Mouse (Mus musculus): ENCODE data around the gene Usp15.

Gene Usp15

DNA sequence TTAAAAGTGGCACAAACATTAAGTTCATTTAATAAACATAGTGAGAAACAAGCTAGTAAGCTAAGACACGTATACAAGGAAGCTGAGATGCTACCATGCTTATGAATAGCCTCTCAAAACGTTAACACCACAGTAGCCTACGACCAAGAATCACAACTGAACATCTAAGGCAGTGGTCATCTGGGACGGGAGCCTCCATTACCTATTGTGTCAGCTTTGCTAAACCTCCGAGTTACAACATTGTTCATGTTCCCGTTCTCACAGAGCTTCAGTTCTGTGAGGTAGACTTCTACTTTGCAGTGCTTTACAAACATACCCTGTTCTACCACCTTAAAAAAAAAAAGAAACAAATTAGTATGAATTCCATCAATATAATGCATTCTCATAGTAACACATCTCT, 25.9 kb downstream of the Usp15 start:
- no peak for DNase-seq

DNA sequence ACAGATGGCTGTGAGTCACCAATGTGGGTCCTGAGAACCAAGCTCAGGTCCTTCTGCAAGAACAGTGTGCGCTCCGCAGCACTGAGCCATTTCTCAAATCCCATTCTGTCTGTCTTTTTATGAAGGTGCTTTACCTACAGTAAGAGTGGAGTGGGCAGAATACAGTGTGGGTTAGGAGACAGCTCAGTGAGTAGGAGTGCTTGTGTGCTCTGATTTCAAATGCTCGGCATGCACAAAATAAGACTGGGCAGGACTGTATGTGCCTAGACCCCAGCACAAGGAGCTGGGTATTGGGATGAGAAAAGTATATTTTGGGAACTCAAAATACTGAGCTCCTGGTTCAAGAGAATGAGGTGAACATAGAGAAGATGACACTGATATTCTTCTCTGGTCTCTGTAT, 31.3 kb downstream of the Usp15 start:
- DNase-seq, result no peak

DNA sequence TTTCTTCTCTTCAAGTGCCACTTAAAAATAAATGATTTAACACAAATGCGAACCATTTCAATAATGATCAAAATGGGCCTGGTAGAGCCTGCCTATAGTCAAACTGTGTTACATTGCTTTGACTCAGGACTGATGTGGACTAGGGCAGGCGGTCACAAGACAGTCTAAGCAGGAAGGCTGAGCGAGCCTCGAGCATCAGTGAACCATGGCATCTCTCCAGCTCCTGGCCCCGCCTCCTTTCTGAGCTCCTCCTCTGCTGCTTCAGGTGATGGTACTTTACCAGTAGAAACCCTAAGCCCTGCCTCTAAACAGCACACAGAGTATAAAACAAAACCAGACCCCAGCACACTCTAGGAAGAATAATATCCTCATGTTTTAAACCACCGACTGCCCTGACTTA, 36.3 kb downstream of the Usp15 start:
- peak; percentile 32 for DNase-seq

DNA sequence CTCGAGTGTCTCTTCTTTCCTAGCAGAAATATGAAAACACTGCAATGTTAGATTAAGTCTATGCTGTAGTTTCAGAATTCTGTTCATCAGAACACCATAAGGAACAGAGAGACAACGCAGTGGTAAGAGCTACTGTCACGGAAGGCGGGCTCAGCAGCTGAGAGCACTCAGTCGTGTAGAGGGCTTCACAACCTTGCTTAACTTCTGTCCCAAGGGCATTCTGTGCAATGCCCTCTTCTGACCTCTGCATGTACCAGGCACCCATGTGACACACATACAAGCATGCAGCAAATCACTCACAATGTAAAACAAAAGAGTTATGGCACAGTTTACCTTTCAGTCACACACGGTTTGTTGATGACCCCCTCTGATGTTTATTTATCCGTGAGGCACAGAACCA, 37.5 kb downstream of the Usp15 start:
- DNase-seq, result peak; percentile 39

DNA sequence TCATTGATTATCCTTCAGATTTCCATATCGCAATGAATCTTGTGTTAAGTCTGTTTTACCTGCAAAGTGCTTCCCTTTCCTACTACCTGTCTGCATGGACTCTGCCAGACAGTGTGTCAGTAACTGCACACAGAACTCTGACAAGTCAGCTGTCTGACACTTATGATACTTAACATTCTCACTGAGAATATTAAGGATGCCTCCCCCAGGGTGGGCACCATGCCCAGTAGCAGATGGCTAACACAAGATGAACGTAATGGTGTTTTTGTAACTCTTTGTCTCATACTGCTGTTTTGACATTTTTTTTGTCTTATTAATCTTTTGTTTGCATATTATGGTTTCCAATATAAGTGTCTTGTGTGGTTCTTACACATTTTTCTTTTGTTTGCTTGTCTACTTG, 40.4 kb downstream of the Usp15 start:
- no peak for DNase-seq

DNA sequence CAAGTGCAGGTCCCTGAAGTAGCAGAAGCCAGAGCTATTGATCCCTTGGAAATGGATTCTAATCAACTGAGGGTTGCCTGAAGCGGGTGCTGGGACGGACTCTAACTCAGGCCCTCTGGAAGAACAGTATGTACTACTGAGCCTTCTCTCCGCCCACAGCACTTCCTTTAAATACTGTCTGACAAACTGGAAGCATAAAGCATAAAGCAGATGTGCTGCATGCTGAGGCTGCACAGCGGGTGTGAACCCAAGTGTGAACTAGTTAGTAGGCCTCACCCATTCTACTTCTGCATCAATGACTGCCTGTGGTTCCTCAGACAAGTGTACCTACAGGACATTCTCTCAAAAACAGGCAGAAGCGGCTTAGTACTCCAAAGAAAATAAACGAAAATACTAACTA, 41.0 kb downstream of the Usp15 start:
- DNase-seq, result peak; percentile 16

DNA sequence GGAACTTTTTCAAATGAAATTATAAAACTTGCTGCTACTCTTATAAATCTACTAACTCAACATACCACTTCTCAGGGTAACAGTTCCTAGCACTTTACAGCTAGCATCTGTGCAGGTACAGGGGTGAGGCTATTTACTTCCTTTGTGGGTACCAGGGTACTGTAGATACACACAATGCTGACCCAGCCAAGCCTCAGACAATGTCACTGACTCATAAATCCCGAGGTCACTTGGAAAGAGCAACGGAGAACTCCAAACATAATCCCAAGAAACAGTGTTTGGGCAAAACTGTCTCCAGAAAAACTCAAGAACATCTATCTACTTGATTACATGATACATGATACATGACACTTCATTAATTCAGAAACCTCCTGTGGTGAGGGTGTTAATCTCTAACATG, 43.5 kb downstream of the Usp15 start:
- DNase-seq, result no peak

DNA sequence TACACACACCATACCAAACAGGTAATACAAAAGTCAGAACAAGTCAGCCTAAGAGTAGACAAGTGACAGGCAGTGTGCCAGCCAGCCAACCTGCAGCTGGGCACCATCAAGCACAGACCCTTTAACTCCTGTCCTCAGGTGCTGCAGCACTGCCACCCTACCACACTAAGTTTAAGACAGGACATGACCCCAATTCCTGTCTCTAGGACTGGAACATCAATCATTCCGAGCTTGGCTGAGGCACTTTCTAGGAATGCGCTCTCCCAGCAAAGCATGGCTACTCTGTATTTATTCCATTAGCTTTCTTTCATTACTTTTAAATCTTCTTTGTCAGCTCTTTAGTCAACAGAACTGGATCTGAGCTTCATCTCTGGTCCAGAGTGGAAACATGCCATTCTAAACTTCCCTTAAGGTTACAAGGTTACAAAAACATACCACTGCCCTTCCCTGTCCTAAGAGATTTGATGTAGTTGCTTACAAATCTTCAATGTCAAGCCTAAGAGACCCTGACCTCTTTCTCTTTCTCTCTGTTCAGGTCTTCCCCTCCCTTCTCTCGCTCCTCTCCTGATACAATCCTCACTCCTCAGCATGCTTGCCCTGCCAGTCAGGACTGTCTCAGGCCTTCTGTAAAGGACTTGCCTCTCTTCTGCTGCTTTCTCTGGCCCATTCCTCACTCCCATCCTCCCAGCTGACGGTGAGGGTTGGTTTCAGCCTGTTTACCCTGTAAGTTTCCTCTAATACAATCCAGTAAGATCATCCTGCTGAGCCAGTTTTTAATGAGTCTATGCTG, 48.6 kb downstream of the Usp15 start:
- no peak for DNase-seq

DNA sequence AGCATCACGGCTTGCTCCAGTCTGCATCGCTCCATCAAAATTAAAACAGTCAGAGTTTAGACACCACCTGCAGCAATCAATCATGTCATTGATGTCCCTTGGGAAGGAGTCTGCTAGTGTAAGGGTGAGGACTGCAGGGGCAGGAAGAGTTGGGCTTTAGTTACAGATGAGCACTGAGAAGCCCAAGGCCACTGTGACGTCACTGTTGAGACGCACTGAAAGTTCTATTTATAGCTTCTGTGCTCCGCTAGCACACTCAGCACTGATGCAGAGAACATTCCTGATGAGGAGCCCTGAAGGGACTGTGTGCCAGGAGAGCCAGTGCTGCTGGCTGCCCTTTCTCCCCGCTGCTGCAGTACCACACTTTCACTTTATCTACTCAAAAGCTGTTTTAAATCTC, 49.6 kb downstream of the Usp15 start:
- DNase-seq, result peak; percentile 8

DNA sequence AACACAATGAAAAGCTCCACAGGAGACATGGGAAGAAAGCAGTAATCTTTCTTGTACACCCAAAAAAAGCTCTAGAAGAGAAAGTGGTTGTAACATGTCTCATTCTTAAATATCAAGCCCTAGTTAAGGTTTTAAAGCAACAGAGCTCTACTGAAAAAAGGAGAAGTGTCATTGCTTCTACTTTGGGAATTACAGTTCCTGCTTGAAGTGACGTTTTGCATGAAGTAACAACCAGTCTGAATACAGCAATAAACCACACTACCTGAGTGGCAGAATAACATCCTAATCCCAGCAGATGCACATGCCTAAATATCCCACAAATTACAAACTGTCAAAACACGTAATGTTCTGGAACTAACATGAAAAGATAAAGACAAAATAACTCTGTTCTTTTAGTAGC, 50.4 kb downstream of the Usp15 start:
- DNase-seq, result no peak

DNA sequence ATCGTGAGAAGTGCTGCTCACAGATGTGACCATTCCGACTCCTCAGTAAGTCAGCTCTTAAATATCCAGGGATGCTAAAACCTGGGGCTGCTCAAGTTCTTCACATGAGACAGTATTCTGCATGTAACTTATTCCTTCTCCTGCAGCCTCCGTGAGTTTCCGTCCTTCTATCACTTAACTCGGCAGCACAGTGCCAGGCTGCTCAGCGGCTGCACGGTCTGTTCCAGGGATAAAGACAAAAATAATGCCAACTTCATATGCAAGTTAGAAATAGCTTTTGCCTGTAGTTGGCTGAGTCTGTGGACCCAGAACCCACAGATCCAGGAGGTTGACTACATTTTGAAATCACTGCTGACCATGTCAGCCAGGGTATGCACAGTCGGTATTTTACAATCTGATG, 52.5 kb downstream of the Usp15 start:
- no peak for DNase-seq

DNA sequence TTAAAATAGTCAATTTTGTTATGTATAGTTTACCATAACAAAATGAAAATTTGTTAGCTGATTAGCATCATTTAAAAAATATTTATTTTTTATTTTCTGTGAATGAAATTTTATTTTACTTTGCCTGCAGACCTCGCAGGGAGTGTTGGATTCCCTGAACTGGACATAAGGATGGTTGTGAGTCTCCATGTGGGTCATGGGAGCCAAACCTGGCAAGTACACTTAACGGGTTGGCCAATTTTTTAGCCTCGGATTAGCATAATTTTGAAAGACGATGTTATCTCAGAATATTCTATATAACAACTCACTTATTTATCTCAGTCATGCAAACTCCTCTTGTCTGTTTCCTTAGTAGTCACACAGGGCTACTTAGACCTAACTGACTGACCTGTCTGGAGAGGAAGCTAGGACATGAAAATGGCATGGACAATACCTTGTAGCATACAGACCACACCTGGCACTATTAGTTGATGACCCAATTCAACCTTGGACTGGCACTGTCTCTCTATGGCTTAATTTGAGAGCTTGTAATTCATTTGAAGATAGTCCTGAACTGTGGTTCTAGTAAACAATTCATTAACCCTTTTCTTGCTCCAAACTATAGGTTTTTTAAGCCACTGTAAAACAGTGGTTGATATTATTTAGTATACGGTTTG, 54.3 kb downstream of the Usp15 start:
- DNase-seq, result no peak

DNA sequence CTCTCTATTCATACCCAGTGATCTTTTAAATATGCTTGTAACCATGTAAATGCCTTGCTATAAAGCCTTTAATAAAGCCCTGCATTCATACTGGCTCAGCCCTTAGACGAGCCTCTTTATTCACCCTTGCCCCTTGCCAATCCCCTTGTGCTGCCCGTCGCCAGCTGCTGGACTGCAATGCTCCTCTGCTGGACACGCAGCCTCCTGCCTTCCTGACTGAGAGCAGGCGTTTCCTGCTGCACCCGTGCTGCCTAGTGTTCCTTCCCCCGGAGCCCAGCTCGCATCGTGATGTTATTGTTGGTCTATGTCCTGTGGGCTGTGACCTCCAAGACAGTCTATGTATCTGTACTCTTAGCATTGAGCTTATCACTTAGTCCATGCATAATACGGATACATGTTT, 61.0 kb downstream of the Usp15 start:
- DNase-seq, result peak; percentile 28

DNA sequence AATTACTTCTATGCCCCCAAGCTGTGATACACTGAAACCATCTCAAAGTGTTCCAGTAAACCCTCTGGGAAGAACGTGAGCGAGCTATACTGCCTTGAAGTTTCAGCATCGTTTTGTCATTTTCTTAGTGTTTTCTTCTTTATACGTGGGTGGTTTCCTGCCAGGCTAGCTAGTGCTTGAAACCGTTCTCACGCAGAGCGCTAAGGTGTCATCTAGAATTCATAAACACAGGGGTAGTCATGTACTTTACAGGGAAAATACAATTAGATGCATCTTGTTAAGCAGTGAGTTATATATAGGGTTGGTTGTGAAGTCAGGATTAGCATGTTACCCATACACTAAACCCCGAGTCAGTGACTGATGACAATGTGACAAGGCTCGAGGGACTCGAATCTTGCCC, 65.3 kb downstream of the Usp15 start:
- DNase-seq, result no peak

DNA sequence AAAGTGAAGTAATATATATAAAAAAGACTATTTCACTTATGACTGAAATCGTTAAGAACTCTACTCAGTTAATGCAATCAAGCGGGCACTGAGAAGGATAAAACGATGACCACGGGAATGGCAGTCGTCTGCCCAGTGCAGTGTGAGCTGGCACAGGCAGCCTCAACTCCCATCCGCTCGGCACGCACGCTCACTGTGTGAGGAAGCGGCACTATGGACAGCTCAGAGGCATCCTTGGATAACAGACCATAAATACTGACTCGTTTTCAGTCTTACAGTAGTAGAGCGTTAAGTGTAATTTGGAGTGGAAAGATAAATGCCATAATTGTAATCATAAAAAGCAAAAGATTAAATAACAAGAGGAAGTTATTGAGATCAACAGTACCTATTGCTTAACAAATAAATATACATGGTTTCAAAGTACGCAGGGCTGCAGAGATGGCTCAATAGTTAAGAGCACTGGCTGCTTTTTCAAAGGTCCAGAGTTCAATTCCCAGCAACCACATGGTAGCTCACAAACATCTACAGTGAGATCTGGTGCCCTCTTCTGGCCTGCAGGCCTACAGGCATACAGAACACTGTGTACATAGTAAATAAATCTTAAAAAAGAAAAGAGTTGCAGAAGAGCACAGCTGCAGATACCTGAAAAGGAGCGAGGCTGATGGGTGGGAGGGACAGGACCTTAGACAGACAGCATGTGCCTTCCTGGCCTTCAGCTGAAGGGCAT, 76.0 kb downstream of the Usp15 start:
- DNase-seq, result no peak

DNA sequence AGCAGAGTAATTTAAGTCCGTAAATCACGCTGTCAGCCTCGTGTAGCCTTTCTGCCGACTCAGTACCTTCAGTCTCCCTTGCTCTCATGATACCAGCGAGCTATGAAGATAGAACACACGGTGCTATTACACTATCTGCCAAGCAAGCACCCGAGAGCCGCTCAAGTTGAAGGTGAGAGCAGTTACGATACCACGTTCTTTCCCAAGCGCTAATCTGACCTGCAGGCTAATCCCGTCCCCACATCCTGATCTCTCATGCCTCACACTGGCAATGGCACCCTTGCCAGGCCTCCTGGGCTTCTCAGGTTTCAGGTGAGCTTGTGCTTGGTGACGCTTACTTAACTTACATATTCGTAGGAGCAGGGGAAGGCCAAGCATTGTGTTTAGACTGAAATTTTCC, 79.9 kb downstream of the Usp15 start:
- no peak for DNase-seq

DNA sequence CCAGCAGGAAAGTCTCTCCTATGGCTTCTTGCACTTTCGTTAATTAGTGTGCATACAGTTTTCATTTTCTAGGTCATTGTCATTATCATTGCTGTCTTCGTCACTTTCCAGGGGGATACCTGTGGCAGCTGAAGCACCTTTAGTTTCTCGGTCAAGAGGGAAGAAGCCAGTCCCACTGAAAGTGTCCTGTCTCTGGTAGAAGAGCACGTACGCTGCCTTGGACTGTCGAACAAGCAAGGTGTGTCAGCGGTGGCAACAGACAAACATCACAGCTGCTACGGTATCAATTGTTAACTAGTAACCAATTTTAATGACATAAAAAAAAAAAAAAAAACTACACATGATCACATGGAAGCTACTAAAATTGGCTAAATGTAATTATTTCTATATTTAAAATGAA, 83.3 kb downstream of the Usp15 start:
- no peak for DNase-seq

DNA sequence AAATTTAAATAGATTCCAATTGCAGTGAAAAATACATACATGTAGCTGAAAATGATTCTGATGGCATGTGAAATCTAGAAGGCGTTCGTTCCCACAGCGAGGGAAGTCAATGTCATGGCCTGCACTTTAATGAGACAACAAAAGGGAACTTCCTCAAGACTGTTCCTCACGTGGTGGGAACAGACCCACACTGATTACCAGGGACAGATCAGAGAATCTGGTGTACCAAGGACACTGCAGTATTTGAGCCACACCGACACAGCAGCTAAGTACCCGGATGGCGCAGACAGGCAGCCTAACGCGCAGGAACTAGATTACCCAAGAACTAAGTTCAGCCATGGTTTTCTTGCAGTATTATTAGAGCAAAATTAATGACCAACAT, 84.0 kb downstream of the Usp15 start:
- no peak for DNase-seq

DNA sequence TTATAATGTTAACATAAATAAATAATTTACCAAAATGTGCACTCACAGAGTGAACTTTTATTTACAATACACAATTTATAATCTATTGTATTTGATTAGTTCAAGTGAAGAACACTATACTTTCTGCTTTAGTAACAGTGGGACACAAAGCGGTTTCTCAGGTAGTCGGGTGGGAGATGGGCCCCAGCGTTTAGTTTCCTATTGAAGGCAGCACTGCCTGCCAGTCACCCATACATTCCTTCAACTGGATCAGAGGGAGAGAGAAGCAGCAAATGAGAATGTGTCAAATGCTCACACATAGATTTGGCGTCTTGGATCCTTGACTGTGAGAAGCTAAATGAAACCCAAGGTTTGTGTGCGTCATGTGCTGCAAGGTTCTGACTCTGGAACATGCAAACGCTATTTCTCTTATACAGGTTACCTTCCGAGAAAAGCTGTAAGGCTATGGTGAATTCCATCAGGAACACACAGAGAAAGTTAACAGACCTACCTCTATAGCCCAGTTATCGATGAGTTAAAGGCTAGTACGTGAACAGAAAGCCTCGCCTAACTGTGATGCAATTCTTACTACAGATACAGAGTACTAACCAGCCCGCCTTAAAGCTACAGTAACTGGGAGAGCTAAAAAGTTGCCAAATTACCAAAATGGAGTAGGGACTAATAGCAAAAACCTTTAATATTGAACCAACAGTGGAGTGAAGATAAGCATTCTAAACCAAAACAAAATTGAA, 84.6 kb downstream of the Usp15 start:
- DNase-seq, result no peak

DNA sequence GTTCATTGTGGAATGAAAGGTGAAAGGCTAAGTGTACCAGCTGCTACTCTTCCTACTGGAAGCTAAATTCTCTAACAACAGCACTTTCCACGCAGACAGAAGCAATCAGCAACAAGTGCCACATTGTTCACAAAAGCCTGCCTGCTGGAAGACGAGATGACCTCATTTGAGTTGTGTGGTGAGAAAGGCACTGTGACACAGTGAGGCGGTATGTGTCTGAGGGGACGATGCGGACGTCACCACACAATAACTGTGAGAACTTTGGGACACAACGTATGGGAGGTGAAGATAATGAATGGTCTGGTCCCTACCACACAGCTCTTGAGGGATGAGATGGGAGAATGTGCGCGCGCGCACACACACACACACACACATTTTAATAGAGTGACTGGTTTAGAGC, 86.2 kb downstream of the Usp15 start:
- DNase-seq, result peak; percentile 10

DNA sequence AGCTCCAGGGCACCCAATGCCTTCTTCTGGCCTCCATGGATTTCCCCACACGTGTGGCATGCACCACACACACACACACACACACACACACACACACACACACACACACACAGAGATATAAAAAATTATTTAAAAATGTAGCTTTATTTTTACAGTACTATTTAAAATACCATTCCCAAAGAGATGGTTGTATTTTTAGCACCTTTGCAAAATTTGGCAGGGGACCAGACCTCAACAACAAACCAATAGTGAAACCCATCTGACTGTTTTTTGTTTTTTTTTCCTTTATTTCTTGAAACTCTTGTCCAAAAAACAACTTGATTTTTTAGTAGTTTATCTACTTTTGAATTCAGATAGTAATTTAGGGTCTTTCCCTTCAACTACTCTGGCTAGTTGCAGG, 88.3 kb downstream of the Usp15 start:
- DNase-seq, result no peak

DNA sequence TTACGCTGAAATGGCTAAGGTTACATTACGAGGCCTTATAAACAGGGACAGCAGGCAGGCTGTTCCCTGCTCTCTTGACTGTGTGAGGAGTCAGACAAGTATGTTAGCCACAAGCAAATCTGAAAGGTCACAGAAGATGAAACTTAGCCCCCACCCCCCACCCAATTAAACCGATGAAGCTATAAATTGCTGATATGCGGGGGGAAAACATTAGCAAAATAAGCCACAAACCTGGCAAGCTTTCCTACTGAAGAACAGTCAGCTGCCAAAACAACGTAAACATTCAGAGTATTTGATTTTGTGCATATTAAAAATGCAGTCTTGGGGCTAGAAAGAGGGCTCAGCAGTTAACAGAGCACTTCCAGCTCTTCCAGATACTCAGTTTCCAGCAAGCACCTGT, 88.7 kb downstream of the Usp15 start:
- no peak for DNase-seq

DNA sequence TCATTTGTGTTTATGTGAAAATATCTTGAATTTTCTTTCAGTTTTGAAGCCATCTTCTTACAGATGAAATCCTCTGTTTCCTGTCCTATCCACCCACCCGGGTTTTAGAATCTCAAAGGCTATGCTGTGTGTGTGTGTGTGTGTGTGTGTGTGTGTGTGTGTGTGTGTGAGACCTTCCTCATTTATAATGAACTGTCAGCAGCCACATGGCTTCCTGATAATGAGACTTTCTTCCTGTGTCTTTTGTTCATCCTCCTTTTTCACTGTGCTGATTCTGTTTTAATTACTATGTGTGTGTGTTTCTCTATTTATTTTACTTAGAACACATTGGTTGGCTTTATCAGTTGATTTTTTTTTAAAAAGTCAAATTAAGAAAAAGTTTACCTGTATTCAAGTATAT, 95.5 kb downstream of the Usp15 start:
- no peak for DNase-seq

DNA sequence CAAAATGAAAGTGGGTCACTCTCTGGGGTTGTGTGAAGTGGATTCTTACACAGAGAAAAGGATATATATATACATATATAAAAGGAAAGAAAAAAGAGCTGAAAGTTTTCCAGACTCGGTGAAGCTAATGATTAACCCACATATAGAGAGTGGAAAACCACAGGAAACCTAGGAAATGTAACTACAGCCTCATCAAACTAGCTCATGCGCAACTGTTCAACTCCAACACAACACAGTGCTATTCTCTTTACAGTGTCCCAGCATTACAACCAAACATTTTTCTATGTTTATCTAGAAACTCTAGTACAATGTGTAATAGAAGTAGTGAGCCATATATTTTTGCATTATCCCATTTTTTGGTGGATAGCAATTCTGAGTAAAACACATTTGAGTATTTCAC, 96.2 kb downstream of the Usp15 start:
- no peak for DNase-seq

Measured in lung, postnatal 36 days (tissue).